Mouse (Mus musculus) embryonic facial prominence, embryonic 13.5 days (tissue): ENCODE data around the gene Mrps27. TPM values are rescaled to one million over a fixed set of nuclear protein-coding genes. Genes with fewer than 3 reads are reported as not detected.
A peak's percentile ranks its signal among the peaks of the same experiment; 100 is the strongest.

Experiments
- ATAC-seq: fragments of 200-750 bp; cut with Nextera tagmentation; 2 replicates; pipeline ENCODE4 v1.8.0; 2017; ENCODE audit warnings: low read depth; ENCODE audit not compliant: insufficient number of reproducible peaks, insufficient read depth, low FRiP score, low TSS enrichment
- H3K27ac ChIP-seq: fragments of 300-500 bp; sonication (generic); 2 replicates; pipeline ENCODE4 v1.5.1; 2015; ENCODE audit warnings: moderate library complexity, mild to moderate bottlenecking, inconsistent platforms
- H3K27me3 ChIP-seq: fragments of 300-500 bp; sonication (generic); 2 replicates; pipeline ENCODE4 v1.6.1; 2015; ENCODE audit warnings: mild to moderate bottlenecking, inconsistent platforms
- H3K36me3 ChIP-seq: fragments of 300-500 bp; sonication (generic); 2 replicates; pipeline ENCODE4 v1.6.1; 2015; ENCODE audit warnings: mild to moderate bottlenecking, inconsistent platforms
- H3K4me1 ChIP-seq: fragments of 300-500 bp; sonication (generic); 2 replicates; pipeline ENCODE4 v1.6.1; 2015; ENCODE audit warnings: inconsistent platforms
- H3K4me2 ChIP-seq: fragments of 300-500 bp; sonication (generic); 2 replicates; pipeline ENCODE4 v1.6.1; 2015; ENCODE audit warnings: moderate library complexity, mild to moderate bottlenecking, inconsistent platforms
- H3K4me3 ChIP-seq: fragments of 300-500 bp; sonication (generic); 2 replicates; pipeline ENCODE4 v1.5.1; 2015; ENCODE audit warnings: mild to moderate bottlenecking, inconsistent platforms
- H3K9ac ChIP-seq: fragments of 300-500 bp; sonication (generic); 2 replicates; pipeline ENCODE4 v1.6.1; 2015; ENCODE audit warnings: mild to moderate bottlenecking, inconsistent platforms
- H3K9me3 ChIP-seq: fragments of 300-500 bp; sonication (generic); 2 replicates; pipeline ENCODE4 v1.6.1; 2016; ENCODE audit warnings: inconsistent platforms
- WGBS: fragments of 180-500 bp; shearing (Covaris S2); methylation state at CpG from one replicate; pipeline ENCODE4 v1.1.7; 2015; ENCODE audit warnings: mixed read lengths; 5-methylcytosine and 5-hydroxymethylcytosine counted together
- polyA plus RNA-seq: library from polyadenylated mRNA; unstranded; fragments of >200 nt; fragmentation: Nextera tagmentation; extraction: Ambion mirVana; gene quantifications from 2 replicates; pipeline ENCODE4 v1.2.1, GENCODE M21; 2015

The Mrps27 gene
- polyA plus RNA-seq, 1 experiment from 2014 or later = 62.5 TPM

- Histone ChIP-seq H3K36me3 (peaks cover 32% of the 10 kb centered on the region), H3K9me3 (no peaks in the 10 kb centered on the region), H3K27ac (peak overlapping the region; percentile 75), H3K27me3 (no peaks in the 10 kb centered on the region), H3K9ac (peak overlapping the region; percentile 71), H3K4me2 (peak overlapping the region; percentile 65), H3K4me3 (peak overlapping the region; percentile 48), H3K4me1 (peaks cover 9% of the 10 kb centered on the region)
- ATAC-seq = peak; percentile 99
- WGBS = 10% methylated on average over 28 of the region's 28 CpGs
These were observed 8.3 kb downstream of the Mrps27 start for GRCm38 (mm10) chr13:99352758-99353489.

GRCm38 (mm10) chr13:99353490-99353851, 8.9 kb downstream of the Mrps27 start:
- peak overlapping the region; percentile 75 for H3K27ac ChIP-seq
- H3K4me2 ChIP-seq = peak overlapping the region; percentile 65
- H3K27me3 ChIP-seq = no peaks in the 10 kb centered on the region
- no peaks in the 10 kb centered on the region for H3K9me3 ChIP-seq
- 14% methylated on average over 7 of the region's 7 CpGs for WGBS
- peak overlapping the region; percentile 48 for H3K4me3 ChIP-seq
- ATAC-seq = no peak
- peak overlapping the region; percentile 71 for H3K9ac ChIP-seq
- H3K36me3 ChIP-seq = peaks cover 27% of the 10 kb centered on the region
- peaks cover 9% of the 10 kb centered on the region for H3K4me1 ChIP-seq

GRCm38 (mm10) chr13:99355072-99355471, 10.5 kb downstream of the Mrps27 start:
- Histone ChIP-seq H3K4me3 (no peak overlapping the region), H3K36me3 (peaks cover 23% of the 10 kb centered on the region), H3K9ac (0 out of 2 replicates have a peak overlapping the region, but pooled peaks have one; percentile 44), H3K4me2 (no peak overlapping the region), H3K27ac (no peak overlapping the region), H3K9me3 (no peaks in the 10 kb centered on the region), H3K27me3 (no peaks in the 10 kb centered on the region), H3K4me1 (peaks cover 9% of the 10 kb centered on the region)
- WGBS = 94% methylated on average over 6 of the region's 6 CpGs
- no peak for ATAC-seq

GRCm38 (mm10) chr13:99355861-99356260, 11.3 kb downstream of the Mrps27 start:
- H3K9me3 ChIP-seq = no peaks in the 10 kb centered on the region
- no peak overlapping the region for H3K27ac ChIP-seq
- WGBS = 86% methylated on average over 7 of the region's 7 CpGs
- no peak overlapping the region for H3K4me2 ChIP-seq
- H3K36me3 ChIP-seq = peaks cover 18% of the 10 kb centered on the region
- no peaks in the 10 kb centered on the region for H3K27me3 ChIP-seq
- peaks cover 9% of the 10 kb centered on the region for H3K4me1 ChIP-seq
- no peak overlapping the region for H3K4me3 ChIP-seq
- ATAC-seq = no peak
- no peak overlapping the region for H3K9ac ChIP-seq

- H3K4me1 ChIP-seq = peaks cover 9% of the 10 kb centered on the region
- no peak overlapping the region for H3K4me2 ChIP-seq
- H3K9me3 ChIP-seq = no peaks in the 10 kb centered on the region
- H3K4me3 ChIP-seq = no peak overlapping the region
- H3K9ac ChIP-seq = no peak overlapping the region
- H3K27ac ChIP-seq = no peak overlapping the region
- ATAC-seq = no peak
- H3K36me3 ChIP-seq = peaks cover 10% of the 10 kb centered on the region
- H3K27me3 ChIP-seq = no peaks in the 10 kb centered on the region
- 37% methylated on average over 9 of the region's 9 CpGs for WGBS
These were observed 12.1 kb downstream of the Mrps27 start for GRCm38 (mm10) chr13:99356428-99357265.

GRCm38 (mm10) chr13:99358921-99359320, 14.3 kb downstream of the Mrps27 start:
- H3K36me3 ChIP-seq = peaks cover 22% of the 10 kb centered on the region
- H3K4me1 ChIP-seq = peaks cover under 1% of the 10 kb centered on the region; the same call in 1 of the 2 replicates
- H3K27ac ChIP-seq = no peak overlapping the region
- no peak overlapping the region for H3K4me3 ChIP-seq
- H3K4me2 ChIP-seq = no peak overlapping the region
- 94% methylated on average over 14 of the region's 14 CpGs for WGBS
- no peaks in the 10 kb centered on the region for H3K9me3 ChIP-seq
- no peak for ATAC-seq
- H3K9ac ChIP-seq = no peak overlapping the region
- no peaks in the 10 kb centered on the region for H3K27me3 ChIP-seq

- Histone ChIP-seq H3K4me1 (0 out of 2 replicates have a peak, but pooled peaks cover 3% of the 10 kb centered on the region), H3K36me3 (peaks cover 38% of the 10 kb centered on the region), H3K9ac (no peak overlapping the region), H3K4me2 (no peak overlapping the region), H3K4me3 (no peak overlapping the region), H3K9me3 (no peaks in the 10 kb centered on the region), H3K27me3 (no peaks in the 10 kb centered on the region), H3K27ac (0 out of 2 replicates have a peak overlapping the region, but pooled peaks have one; percentile 23)
- no peak for ATAC-seq
- WGBS = 59% methylated on average over 4 of the region's 4 CpGs
These were observed 19.3 kb downstream of the Mrps27 start for GRCm38 (mm10) chr13:99363866-99364265.

GRCm38 (mm10) chr13:99366422-99367175, 22.0 kb downstream of the Mrps27 start:
- WGBS = 79% methylated on average over 5 of the region's 5 CpGs

GRCm38 (mm10) chr13:99367554-99368174, 23.1 kb downstream of the Mrps27 start:
- Histone ChIP-seq H3K4me2 (no peak overlapping the region), H3K27ac (0 out of 2 replicates have a peak overlapping the region, but pooled peaks have one; percentile 2), H3K36me3 (peaks cover 46% of the 10 kb centered on the region), H3K4me1 (0 out of 2 replicates have a peak, but pooled peaks cover 3% of the 10 kb centered on the region), H3K27me3 (no peaks in the 10 kb centered on the region), H3K4me3 (no peak overlapping the region), H3K9me3 (no peaks in the 10 kb centered on the region), H3K9ac (no peak overlapping the region)
- WGBS = 84% methylated on average over 12 of the region's 12 CpGs
- no peak for ATAC-seq

More at GRCm38 (mm10) chr13:99366422-99367175, 22.0 kb downstream of the Mrps27 start:
- Histone ChIP-seq H3K9me3 (no peaks in the 10 kb centered on the region), H3K4me2 (no peak overlapping the region), H3K9ac (no peak overlapping the region), H3K27me3 (no peaks in the 10 kb centered on the region), H3K36me3 (peaks cover 49% of the 10 kb centered on the region), H3K4me1 (0 out of 2 replicates have a peak, but pooled peaks cover 3% of the 10 kb centered on the region), H3K4me3 (no peak overlapping the region), H3K27ac (peak overlapping the region; percentile 48)
- ATAC-seq = no peak

GRCm38 (mm10) chr13:99369103-99369502, 24.5 kb downstream of the Mrps27 start:
- H3K4me1 ChIP-seq = peaks cover 6% of the 10 kb centered on the region; the same call in 1 of the 2 replicates
- H3K9ac ChIP-seq = no peak overlapping the region
- WGBS = 76% methylated on average over 12 of the region's 12 CpGs
- no peak overlapping the region for H3K4me2 ChIP-seq
- H3K9me3 ChIP-seq = no peaks in the 10 kb centered on the region
- no peak for ATAC-seq
- H3K27me3 ChIP-seq = no peaks in the 10 kb centered on the region
- H3K27ac ChIP-seq = no peak overlapping the region
- H3K36me3 ChIP-seq = peaks cover 34% of the 10 kb centered on the region
- H3K4me3 ChIP-seq = no peak overlapping the region

GRCm38 (mm10) chr13:99371285-99371684, 26.7 kb downstream of the Mrps27 start:
- no peak overlapping the region for H3K4me2 ChIP-seq
- H3K36me3 ChIP-seq = peaks cover 21% of the 10 kb centered on the region
- H3K4me3 ChIP-seq = no peak overlapping the region
- H3K9ac ChIP-seq = no peak overlapping the region
- no peak overlapping the region for H3K27ac ChIP-seq
- H3K27me3 ChIP-seq = no peaks in the 10 kb centered on the region
- no peaks in the 10 kb centered on the region for H3K9me3 ChIP-seq
- no peak for ATAC-seq
- H3K4me1 ChIP-seq = peaks cover 10% of the 10 kb centered on the region; the same call in 1 of the 2 replicates
- WGBS = 89% methylated on average over 5 of the region's 5 CpGs
